11 mouse cellular contexts compared by ENCODE assay signal in genomic region chr1:64106127-64106526, GRCm38 (mm10). TPM values are rescaled to one million over a fixed set of nuclear protein-coding genes. Genes with fewer than 3 reads are reported as not detected.
A peak's percentile ranks its signal among the peaks of the same experiment; 100 is the strongest.
DNase-seq lines count a peak whose midpoint lies in the region; ATAC-seq and TF ChIP-seq lines count a peak whose summit lies in the region.
"Had no signal": no experiment of that assay in that cellular context is flagged by ENCODE, and none has a peak within 500 bp of the region (broad histone marks: within the 10 kb centered on the region; RNA-seq: fewer than 3 reads in every experiment).

No protein-coding gene starts in this region.

- H3K4me3 ChIP-seq in hindbrain, embryonic 13.5 days: no peak overlapping the region
- H3K4me3 ChIP-seq in hindbrain, postnatal 0 days (ENCODE audit: low read length): no peak overlapping the region
- no peak overlapping the region for H3K4me3 ChIP-seq in limb, embryonic 12.5 days (replicated peaks)
- H3K4me3 ChIP-seq: heart, embryonic 10.5 days had no signal

- DNase-seq in hindbrain, postnatal 0 days (ENCODE audit: low spot score): no peak
- peak; percentile 10 for DNase-seq in retina, postnatal 1 day
- DNase-seq in retina, embryonic 14.5 days (ENCODE audit: low spot score): no peak
- no peak for DNase-seq in adrenal gland, postnatal 36 days
- DNase-seq: cerebellum, postnatal 14 days; left cerebral cortex, postnatal 4 days had no signal

- no peaks in the 10 kb centered on the region for H3K9me3 ChIP-seq in hindbrain, embryonic 13.5 days
- H3K9me3 ChIP-seq in hindbrain, postnatal 0 days (ENCODE audit: low read length): no peaks in the 10 kb centered on the region
- no peaks in the 10 kb centered on the region for H3K9me3 ChIP-seq in limb, embryonic 12.5 days
- H3K9me3 ChIP-seq: heart, embryonic 10.5 days had no signal

- no peak for ATAC-seq in hindbrain, embryonic 13.5 days (ENCODE audit: low FRiP score)
- no peak for ATAC-seq in hindbrain, postnatal 0 days
- ATAC-seq in limb, embryonic 12.5 days (ENCODE audit: insufficient number of reproducible peaks, insufficient read depth, low FRiP score, low TSS enrichment, low read depth): peak; percentile 74
- ATAC-seq in frontal cortex, adult (ENCODE audit: low TSS enrichment): no peak

- TF ChIP-seq CTCF in hindbrain, postnatal 0 days (IDR thresholded peaks at IDR 0.05; ENCODE audit: low read depth): no peak

- peaks cover 17% of the 10 kb centered on the region for H3K36me3 ChIP-seq in hindbrain, embryonic 13.5 days
- 0 out of 2 replicates have a peak, but pooled peaks cover 5% of the 10 kb centered on the region for H3K36me3 ChIP-seq in hindbrain, postnatal 0 days (ENCODE audit: insufficient read depth, low read length)
- H3K36me3 ChIP-seq in limb, embryonic 12.5 days: peaks cover 3% of the 10 kb centered on the region; the same call in 1 of the 2 replicates

- 34% methylated on average over 5 of the region's 5 CpGs for WGBS in hindbrain, embryonic 13.5 days
- 30% methylated on average over 5 of the region's 5 CpGs for WGBS in hindbrain, postnatal 0 days
- 26% methylated on average over 5 of the region's 5 CpGs for WGBS in limb, embryonic 12.5 days

- H3K27ac ChIP-seq in hindbrain, embryonic 13.5 days: peak overlapping the region; percentile 37
- H3K27ac ChIP-seq in hindbrain, postnatal 0 days: no peak overlapping the region
- no peak overlapping the region for H3K27ac ChIP-seq in limb, embryonic 12.5 days
- H3K27ac ChIP-seq: macrophage had no signal

- H3K4me1 ChIP-seq in hindbrain, embryonic 13.5 days (replicated peaks): peaks cover 45% of the 10 kb centered on the region
- H3K4me1 ChIP-seq in hindbrain, postnatal 0 days (ENCODE audit: insufficient read depth, low read length): peaks cover 4% of the 10 kb centered on the region; the same call in 1 of the 2 replicates
- peaks cover 15% of the 10 kb centered on the region for H3K4me1 ChIP-seq in limb, embryonic 12.5 days (replicated peaks)

- H3K4me2 ChIP-seq in hindbrain, embryonic 13.5 days: no peak overlapping the region
- no peak overlapping the region for H3K4me2 ChIP-seq in hindbrain, postnatal 0 days (ENCODE audit: low read depth, low read length)
- peak overlapping the region; percentile 26; the same call in 1 of the 2 replicates for H3K4me2 ChIP-seq in limb, embryonic 12.5 days

- H3K9ac ChIP-seq in hindbrain, embryonic 13.5 days: peak overlapping the region; percentile 2; the same call in 1 of the 2 replicates
- H3K9ac ChIP-seq in hindbrain, postnatal 0 days (replicated peaks; ENCODE audit: low read length): no peak overlapping the region
- no peak overlapping the region for H3K9ac ChIP-seq in limb, embryonic 12.5 days (replicated peaks)

- no peaks in the 10 kb centered on the region for H3K27me3 ChIP-seq in hindbrain, embryonic 13.5 days
- no peaks in the 10 kb centered on the region for H3K27me3 ChIP-seq in hindbrain, postnatal 0 days (ENCODE audit: insufficient read depth, low read length)
- no peaks in the 10 kb centered on the region for H3K27me3 ChIP-seq in limb, embryonic 12.5 days

RNA-seq across cellular contexts. Expression of gene Klf7, which starts 16.0 kb away (rescaled TPM):
- 93.3 and 100 TPM in 2 replicates for polyA plus RNA-seq in hindbrain, embryonic 13.5 days (2015; fragmentation: Nextera tagmentation; extraction: Ambion mirVana)
- 47.3 and 48.0 TPM in 2 replicates for total RNA-seq in hindbrain, postnatal 0 days (2014; rRNA removed)
- polyA plus RNA-seq in hindbrain, postnatal 0 days (2015; fragmentation: Nextera tagmentation; extraction: Ambion mirVana): 115 and 120 TPM in 2 replicates
- 13.7 and 13.9 TPM in 2 replicates for polyA plus RNA-seq in limb, embryonic 12.5 days (2016; fragmentation: Nextera tagmentation; extraction: Ambion mirVana)
- 10 to 100 TPM; 16.6 to 20.8 TPM for total RNA-seq in adrenal gland, postnatal 36 days (2021)
